ENCODE assay signal across 20 mouse cellular contexts in genomic region chr17:27814606-27815005, GRCm38 (mm10).
"Had no signal": no experiment of that assay in that cellular context is flagged by ENCODE, and none has a peak within 500 bp of the region (broad histone marks: within the 10 kb centered on the region; RNA-seq: fewer than 3 reads in every experiment).

No protein-coding gene starts in this region.

- H3K4me2 ChIP-seq: limb, embryonic 13.5 days; liver, embryonic 12.5 days; liver, embryonic 15.5 days; lung, embryonic 15.5 days; midbrain, embryonic 15.5 days; stomach, embryonic 15.5 days had no signal

- H3K4me3 ChIP-seq: limb, embryonic 10.5 days; limb, embryonic 13.5 days; liver, embryonic 12.5 days; liver, embryonic 15.5 days; lung, embryonic 15.5 days; megakaryocyte, embryonic 14.5 days; midbrain, embryonic 10.5 days; midbrain, embryonic 15.5 days; stomach, embryonic 15.5 days had no signal

- H3K9ac ChIP-seq: limb, embryonic 13.5 days; liver, embryonic 12.5 days; liver, embryonic 15.5 days; lung, embryonic 15.5 days; midbrain, embryonic 15.5 days; stomach, embryonic 15.5 days had no signal

- H3K27me3 ChIP-seq: limb, embryonic 13.5 days; liver, embryonic 12.5 days; liver, embryonic 15.5 days; lung, embryonic 15.5 days; megakaryocyte, embryonic 14.5 days; midbrain, embryonic 15.5 days; stomach, embryonic 15.5 days had no signal

- ATAC-seq: liver, embryonic 12.5 days; midbrain, embryonic 15.5 days had no signal

- DNase-seq: kidney, adult 9 months; kidney, postnatal 14 days; kidney, postnatal 4 days; liver; lung, adult 18-20 months; lung, postnatal 10 days; lung, postnatal 36 days; retina, postnatal 1 day; right cerebral cortex, postnatal 25 days; spleen, adult 18-20 months; thymus, postnatal 25 days had no signal

- H3K9me3 ChIP-seq: limb, embryonic 10.5 days; limb, embryonic 13.5 days; liver, embryonic 12.5 days; liver, embryonic 15.5 days; lung, embryonic 15.5 days; megakaryocyte, embryonic 14.5 days; midbrain, embryonic 10.5 days; midbrain, embryonic 15.5 days; stomach, embryonic 15.5 days had no signal

- H3K27ac ChIP-seq: limb, embryonic 10.5 days; limb, embryonic 13.5 days; liver, embryonic 12.5 days; liver, embryonic 15.5 days; lung, embryonic 15.5 days; midbrain, embryonic 10.5 days; midbrain, embryonic 15.5 days; stomach, embryonic 15.5 days had no signal

- H3K36me3 ChIP-seq: limb, embryonic 13.5 days; liver, embryonic 15.5 days; lung, embryonic 15.5 days; midbrain, embryonic 10.5 days; midbrain, embryonic 15.5 days; stomach, embryonic 15.5 days had no signal
